Mouse (Mus musculus): ENCODE results near the gene Magea2.
"Not testable (repeated sequence)": the region's sequence is repeated elsewhere in the genome, so short reads cannot be mapped to it uniquely, and the experiment has no call there.

The Magea2 gene

DNA sequence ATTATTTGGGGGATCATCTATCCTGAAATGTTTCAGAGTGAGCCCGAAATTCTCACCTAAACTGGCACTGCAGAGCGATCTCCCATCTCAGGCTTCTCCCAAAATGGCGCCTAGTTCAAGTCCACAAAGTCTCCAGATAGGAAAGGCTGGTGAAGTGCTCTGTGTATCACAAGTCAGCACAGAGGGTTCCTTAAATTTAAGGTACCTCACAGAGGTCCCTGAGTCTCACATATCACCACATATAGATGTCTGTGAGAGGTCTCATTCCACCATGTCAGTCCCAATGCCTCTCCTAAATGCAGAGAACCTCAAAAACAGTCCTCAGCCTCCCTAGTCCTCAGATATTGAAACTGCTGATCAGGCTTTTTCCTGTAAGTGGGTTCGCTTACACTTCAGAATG, at the start of gene Magea2:
Gene Magea2 (minus strand): TSS at position 101 of the 400 bp plus-strand sequence.
- not testable (repeated sequence) for DNase-seq (ENCODE audit: low spot score in 2 of 2)

DNA sequence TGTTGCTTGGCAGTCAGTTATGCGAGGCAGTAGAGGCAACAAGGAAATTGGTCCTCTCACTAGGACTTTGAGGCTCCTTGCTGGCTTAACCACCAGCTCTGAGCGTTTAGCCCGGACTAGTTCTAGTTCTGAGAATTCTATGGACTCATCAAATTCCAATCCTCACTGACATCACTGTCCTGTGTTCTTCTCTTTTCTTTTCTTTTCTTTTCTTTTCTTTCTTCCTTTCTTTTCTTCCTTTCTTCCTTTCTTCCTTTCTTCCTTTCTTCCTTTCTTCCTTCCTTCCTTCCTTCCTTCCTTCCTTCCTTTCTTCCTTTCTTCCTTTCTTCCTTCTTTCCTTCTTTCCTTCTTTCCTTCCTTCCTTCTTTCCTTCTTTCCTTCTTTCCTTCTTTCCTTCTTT, 34.8 kb upstream of the Magea2 start, which contains the start of gene Cldn34b2:
Gene Cldn34b2 (minus strand): TSS at position 101 of the 400 bp plus-strand sequence.
- not testable (repeated sequence) for DNase-seq (ENCODE audit: low spot score in 2 of 2)

DNA sequence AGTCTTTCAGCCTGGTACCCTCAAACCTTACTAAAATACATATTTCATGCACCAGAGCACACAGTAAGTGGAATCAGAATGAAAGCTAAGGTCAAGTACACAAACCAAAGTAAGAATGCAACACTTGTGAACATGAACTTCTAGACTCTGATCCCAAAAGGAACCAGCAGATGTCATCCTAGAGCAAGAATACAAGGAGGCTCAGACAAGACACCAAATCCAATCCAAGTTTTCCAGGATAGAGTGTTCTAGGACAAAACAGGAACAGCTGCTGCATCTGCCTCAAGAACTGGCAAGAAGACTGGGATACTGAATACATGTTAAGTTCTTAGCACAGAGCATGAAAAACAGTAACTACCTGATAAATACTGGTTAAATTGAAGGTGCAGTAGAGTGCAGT, 4.6 kb upstream of the Magea2 start:
- DNase-seq (ENCODE audit: low spot score in 2 of 2): peak; percentile 0 to 30

DNA sequence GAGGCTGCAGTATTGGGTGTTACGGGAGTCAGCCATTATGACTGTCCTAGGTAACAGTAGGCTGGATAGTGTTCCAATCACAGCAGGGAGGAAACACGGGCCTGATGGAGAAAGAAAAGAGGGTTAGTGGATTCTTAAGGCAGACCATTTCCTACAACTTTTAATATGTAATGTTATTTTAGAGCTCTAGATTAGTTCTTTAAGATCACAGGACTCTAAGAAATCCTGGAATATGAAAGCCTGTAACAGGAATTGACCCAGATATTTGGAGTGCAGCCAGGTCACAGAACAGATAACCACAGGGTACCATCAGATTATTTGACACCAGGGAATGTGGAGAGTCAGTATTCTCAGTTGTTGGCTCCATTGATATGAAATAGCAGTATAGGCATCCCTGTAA, 3.8 kb downstream of the Magea2 start, which contains the start of gene Magea1:
Gene Magea1 (minus strand): TSS at position 101 of the 400 bp plus-strand sequence.
- not testable (repeated sequence) for DNase-seq (ENCODE audit: low spot score in 2 of 2)

DNA sequence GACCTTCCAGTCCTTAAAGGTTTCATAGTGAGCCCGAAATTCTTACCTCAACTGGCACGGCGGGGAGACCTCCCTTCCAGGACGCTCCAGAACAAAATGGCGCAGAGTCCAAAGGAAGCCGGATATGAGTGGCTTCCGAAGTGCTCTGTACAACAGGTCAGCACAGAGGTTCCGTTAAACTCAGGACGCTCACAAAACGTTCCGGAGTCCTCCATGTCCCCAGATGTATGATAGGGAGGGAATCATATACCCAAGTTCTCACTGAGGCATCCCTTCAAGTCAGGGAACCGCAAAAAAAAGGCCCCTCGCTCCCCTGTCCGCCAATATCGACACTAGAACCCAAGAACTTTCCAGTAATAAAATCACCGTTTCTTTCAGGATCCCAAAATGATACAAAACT, 30.4 kb downstream of the Magea2 start, which contains the start of gene Magea5:
Gene Magea5 (minus strand): TSS at position 101 of the 400 bp plus-strand sequence.
- not testable (repeated sequence) for DNase-seq (ENCODE audit: low spot score in 2 of 2)

DNA sequence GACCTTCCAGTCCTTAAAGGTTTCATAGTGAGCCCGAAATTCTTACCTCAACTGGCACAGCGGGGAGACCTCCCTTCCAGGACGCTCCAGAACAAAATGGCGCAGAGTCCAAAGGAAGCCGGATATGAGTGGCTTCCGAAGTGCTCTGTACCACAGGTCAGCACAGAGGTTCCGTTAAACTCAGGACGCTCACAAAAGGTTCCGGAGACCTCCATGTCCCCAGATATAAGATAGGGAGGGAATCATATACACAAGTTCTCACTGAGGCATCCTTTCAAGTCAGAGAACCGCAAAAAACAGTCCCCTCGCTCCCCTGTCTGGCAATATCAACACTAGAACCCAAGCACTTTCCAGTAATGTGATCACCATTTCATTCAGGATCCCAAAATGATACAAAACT, 97.7 kb downstream of the Magea2 start, which contains the start of gene Magea8:
Gene Magea8 (minus strand): TSS at position 101 of the 400 bp plus-strand sequence.
- not testable (repeated sequence) for DNase-seq (ENCODE audit: low spot score in 2 of 2)
